13 mouse cellular contexts compared by ENCODE assay signal in genomic region chr11:58969659-58970058, GRCm38 (mm10). TPM values are rescaled to one million over a fixed set of nuclear protein-coding genes. Genes with fewer than 3 reads are reported as not detected.
DNase-seq lines count a peak whose midpoint lies in the region; ATAC-seq and TF ChIP-seq lines count a peak whose summit lies in the region.
"Had no signal": no experiment of that assay in that cellular context is flagged by ENCODE, and none has a peak within 500 bp of the region (broad histone marks: within the 10 kb centered on the region; RNA-seq: fewer than 3 reads in every experiment).

No protein-coding gene starts in this region.

- ATAC-seq in lung, postnatal 0 days: peak; percentile 94
- ATAC-seq: midbrain, embryonic 15.5 days had no signal

- H3K9me3 ChIP-seq in lung, postnatal 0 days (ENCODE audit: low read length): no peaks in the 10 kb centered on the region
- H3K9me3 ChIP-seq: heart, embryonic 12.5 days; midbrain, embryonic 15.5 days had no signal

- peaks cover 8% of the 10 kb centered on the region for H3K4me1 ChIP-seq in lung, postnatal 0 days (ENCODE audit: insufficient read depth, low read depth, low read length)
- H3K4me1 ChIP-seq: midbrain, embryonic 15.5 days had no signal

- no peak for TF ChIP-seq CTCF in lung, postnatal 0 days (IDR thresholded peaks at IDR 0.05)

- no peak overlapping the region for H3K9ac ChIP-seq in lung, postnatal 0 days (replicated peaks; ENCODE audit: low read depth)
- H3K9ac ChIP-seq: heart, embryonic 12.5 days; midbrain, embryonic 15.5 days had no signal

- H3K27ac ChIP-seq in lung, postnatal 0 days (ENCODE audit: low read length): peak overlapping the region; percentile 72
- H3K27ac ChIP-seq: midbrain, embryonic 15.5 days had no signal

- no peaks in the 10 kb centered on the region for H3K36me3 ChIP-seq in lung, postnatal 0 days (ENCODE audit: insufficient read depth, low read length)

- peak; percentile 42 for DNase-seq in A20 (ENCODE audit: low read depth, low spot score)
- DNase-seq in kidney, adult 18-20 months: peak; percentile 50
- peak; percentile 72 for DNase-seq in kidney, postnatal 14 days
- peak; percentile 90 for DNase-seq in lung, postnatal 0 days (ENCODE audit: low spot score)
- DNase-seq in layer of hippocampus, adult 9-11 months: no peak
- DNase-seq in cerebellum, postnatal 36 days: no peak
- no peak for DNase-seq in Muller cell, postnatal 12 days (ENCODE audit: inconsistent ontology term)
- DNase-seq in neural tube, embryonic 10.5 days (ENCODE audit: extremely low spot score, low spot score): no peak
- DNase-seq: cerebellum, adult 9-11 months; gastrocnemius, postnatal 36 days had no signal

- no peak overlapping the region for H3K4me2 ChIP-seq in lung, postnatal 0 days (replicated peaks; ENCODE audit: low read depth, low read length)
- H3K4me2 ChIP-seq: heart, embryonic 12.5 days; midbrain, embryonic 15.5 days had no signal

- 51% methylated on average over 6 of the region's 6 CpGs for WGBS in lung, postnatal 0 days

- H3K4me3 ChIP-seq in lung, postnatal 0 days (ENCODE audit: low read depth, low read length): no peak overlapping the region
- H3K4me3 ChIP-seq: heart, embryonic 12.5 days; midbrain, embryonic 15.5 days had no signal

- TF ChIP-seq EP300 in lung, postnatal 0 days (IDR thresholded peaks at IDR 0.05): no peak

- no peaks in the 10 kb centered on the region for H3K27me3 ChIP-seq in lung, postnatal 0 days (replicated peaks; ENCODE audit: insufficient read depth, low read length)
- H3K27me3 ChIP-seq: midbrain, embryonic 15.5 days had no signal

RNA-seq across cellular contexts. Expression of gene Trim11, which starts 8.2 kb away (rescaled TPM):
- polyA plus RNA-seq in lung, postnatal 0 days (2015; fragmentation: Nextera tagmentation; extraction: Ambion mirVana): 19.1 and 20.2 TPM in 2 replicates

RNA-seq across cellular contexts. Expression of gene Hist3h2a, which starts 15.2 kb away (rescaled TPM):
- polyA plus RNA-seq in lung, postnatal 0 days (2015; fragmentation: Nextera tagmentation; extraction: Ambion mirVana): 21.6 and 28.6 TPM in 2 replicates

RNA-seq across cellular contexts. Expression of gene Trim17, which starts 15.2 kb away (rescaled TPM):
- polyA plus RNA-seq in lung, postnatal 0 days (2015; fragmentation: Nextera tagmentation; extraction: Ambion mirVana): 0.62 and 0.83 TPM in 2 replicates

RNA-seq across cellular contexts. Expression of gene Hist3h2ba, which starts 20.9 kb away (rescaled TPM):
- 2.6 TPM in 2 replicates for polyA plus RNA-seq in lung, postnatal 0 days (2015; fragmentation: Nextera tagmentation; extraction: Ambion mirVana)
- polyA plus RNA-seq: liver, adult 2 months had no signal

RNA-seq across cellular contexts. Expression of gene Rnf187, which starts 30.9 kb away (rescaled TPM):
- 168 and 169 TPM in 2 replicates for polyA plus RNA-seq in lung, postnatal 0 days (2015; fragmentation: Nextera tagmentation; extraction: Ambion mirVana)

Comparison
In these comparisons a context has a peak if more than half of its experiments do, and no peak if none do; other contexts are left out.
1. DNase-seq: peak in A20 (single experiment), kidney, adult 18-20 months (single experiment), kidney, postnatal 14 days (single experiment) and lung, postnatal 0 days (single experiment); none in layer of hippocampus, adult 9-11 months (single experiment), cerebellum, postnatal 36 days (0 of 2), Muller cell, postnatal 12 days (single experiment) and neural tube, embryonic 10.5 days (single experiment).